18 mouse cellular contexts compared by ENCODE assay signal in the genomic region with DNA sequence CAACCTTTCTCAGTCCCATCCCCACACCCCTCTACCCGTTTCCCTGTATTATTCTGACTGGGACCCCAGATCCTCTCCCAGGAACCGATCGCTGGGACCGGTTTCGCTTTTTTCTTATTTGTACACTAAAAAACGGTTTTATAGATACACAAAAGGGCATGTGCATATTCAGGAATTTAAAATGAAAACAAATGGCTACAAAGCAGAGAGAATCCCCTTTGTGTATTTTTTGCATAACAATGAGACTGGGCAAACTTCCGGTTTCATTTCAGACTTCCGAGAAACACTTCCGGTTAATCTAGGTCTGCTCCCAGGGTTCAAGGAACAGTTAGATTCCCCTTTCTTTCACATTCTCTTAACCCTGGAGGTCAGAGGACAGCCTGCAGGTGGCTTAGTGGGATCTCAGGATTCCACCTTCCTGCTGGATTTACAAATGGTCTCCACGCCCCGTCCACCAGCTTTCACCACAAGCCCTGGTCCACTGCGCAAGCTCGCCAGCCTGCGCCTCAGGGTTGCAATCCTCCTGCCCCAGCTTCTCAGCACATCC. TPM values are rescaled to one million over a fixed set of nuclear protein-coding genes. Genes with fewer than 3 reads are reported as not detected.
DNase-seq lines count a peak whose midpoint lies in the region; TF ChIP-seq lines count a peak whose summit lies in the region.
"Had no signal": no experiment of that assay in that cellular context is flagged by ENCODE, and none has a peak within 500 bp of the region (broad histone marks: within the 10 kb centered on the region; RNA-seq: fewer than 3 reads in every experiment).

No protein-coding gene starts in this region.

- no peak for TF ChIP-seq CTCF in gastrocnemius, adult 2 months (IDR thresholded peaks at IDR 0.05)
- no peak for TF ChIP-seq CTCF in ES-Bruce4 (IDR thresholded peaks at IDR 0.05; ENCODE audit: low read depth, low read length)

- no peak overlapping the region for H3K27ac ChIP-seq in gastrocnemius, adult 2 months
- peak overlapping the region; percentile 99 for H3K27ac ChIP-seq in ES-Bruce4 (ENCODE audit: insufficient read depth, low read length)
- H3K27ac ChIP-seq: embryonic facial prominence, embryonic 13.5 days; forebrain, embryonic 10.5 days; hindbrain, embryonic 10.5 days; hindbrain, embryonic 14.5 days; intestine, embryonic 15.5 days had no signal

- no peaks in the 10 kb centered on the region for H3K27me3 ChIP-seq in ES-Bruce4 (ENCODE audit: control insufficient read depth, insufficient read depth, low read length, poor library complexity, severe bottlenecking)
- H3K27me3 ChIP-seq: embryonic facial prominence, embryonic 13.5 days; heart, embryonic 12.5 days; intestine, embryonic 15.5 days had no signal

- H3K4me1 ChIP-seq in ES-Bruce4 (ENCODE audit: control insufficient read depth, insufficient read depth, low read length) = peaks cover 7% of the 10 kb centered on the region

- intact Hi-C loops in gastrocnemius, adult 2 months (cut with DNase I) = no loop called here
- intact Hi-C loops in gastrocnemius, postnatal 14 days (cut with DNase I; ENCODE audit: low total_unique reads) = no loop called here

- no peaks in the 10 kb centered on the region for H3K9me3 ChIP-seq in ES-Bruce4 (replicated peaks; ENCODE audit: control insufficient read depth, insufficient read depth, low read length, poor library complexity, severe bottlenecking)
- H3K9me3 ChIP-seq: embryonic facial prominence, embryonic 13.5 days; intestine, embryonic 15.5 days had no signal

- no peak for TF ChIP-seq POLR2A in ES-Bruce4 (IDR thresholded peaks at IDR 0.05; ENCODE audit: insufficient read depth, low read length)

- peak overlapping the region; percentile 51 for H3K9ac ChIP-seq in ES-Bruce4 (ENCODE audit: low read depth, poor library complexity, severe bottlenecking)
- H3K9ac ChIP-seq: embryonic facial prominence, embryonic 13.5 days; heart, embryonic 12.5 days; hindbrain, embryonic 14.5 days; intestine, embryonic 15.5 days had no signal

- TF ChIP-seq EP300 in ES-Bruce4 (IDR thresholded peaks at IDR 0.05; ENCODE audit: insufficient read depth, low read depth, low read length) = peak; percentile 75

- peak overlapping the region; percentile 35 for H3K4me3 ChIP-seq in gastrocnemius, adult 2 months
- H3K4me3 ChIP-seq in ES-Bruce4 (ENCODE audit: low read depth, low read length) = peak overlapping the region; percentile 44
- H3K4me3 ChIP-seq: embryonic facial prominence, embryonic 13.5 days; forebrain, embryonic 10.5 days; heart, embryonic 12.5 days; hindbrain, embryonic 10.5 days; intestine, embryonic 15.5 days had no signal

- DNase-seq in gastrocnemius, adult 2 months = no peak
- DNase-seq in gastrocnemius, postnatal 14 days = no peak
- DNase-seq in A20 (ENCODE audit: low read depth, low spot score) (peak; percentile 12), ZHBTc4 (ENCODE audit: low read depth, low spot score) (peak; percentile 92)
- DNase-seq in frontal cortex, postnatal 14 days (ENCODE audit: low spot score in 2 of 2) = no peak
- no peak for DNase-seq in kidney, adult 8-10 months
- DNase-seq: adrenal gland, postnatal 10 days; cerebellum, adult 11-12 months; cerebellum, adult 9-10 months; cerebellum, postnatal 25 days; gastrocnemius, postnatal 10 days had no signal

- no peaks in the 10 kb centered on the region for H3K36me3 ChIP-seq in ES-Bruce4 (ENCODE audit: control insufficient read depth, insufficient read depth, low read length, poor library complexity, severe bottlenecking)
- H3K36me3 ChIP-seq: embryonic facial prominence, embryonic 13.5 days; forebrain, embryonic 10.5 days; heart, embryonic 12.5 days; hindbrain, embryonic 10.5 days; intestine, embryonic 15.5 days had no signal

RNA-seq across cellular contexts. Expression of a gene that starts 4.0 kb away (rescaled TPM):
- 1 to 10 TPM; 7.6 to 8.4 TPM for total RNA-seq in gastrocnemius, adult 2 months (2021)
- 1 to 10 TPM; 7.8 to 8.0 TPM for total RNA-seq in gastrocnemius, postnatal 14 days (2021)
- 35.9 and 37.7 TPM in 2 replicates for polyA plus RNA-seq in ES-Bruce4 (2011; ENCODE audit: insufficient read depth, insufficient read length, low read depth, missing spikeins)

Comparison
In these comparisons a context has a peak if more than half of its experiments do, and no peak if none do; other contexts are left out.
1. DNase-seq: peak in A20 (single experiment) and ZHBTc4 (single experiment); none in gastrocnemius, adult 2 months (single experiment), gastrocnemius, postnatal 14 days (single experiment), frontal cortex, postnatal 14 days (0 of 2) and kidney, adult 8-10 months (0 of 2).